Mouse (Mus musculus): Measurements from ENCODE around the gene Tnrc6a.
A peak's percentile ranks its signal among the peaks of the same experiment; 100 is the strongest.
"Not testable (repeated sequence)": the region's sequence is repeated elsewhere in the genome, so short reads cannot be mapped to it uniquely, and the experiment has no call there.

Tnrc6a gene

GRCm38 (mm10) chr7:123123665-123124298 lies at the start of gene Tnrc6a:
Gene Tnrc6a, plus strand, starts transcription at chr7:123123885.
- DNase-seq (ENCODE audit: extremely low spot score, low read depth, low spot score), result peak; percentile 61

GRCm38 (mm10) chr7:123082236-123082635 lies 41.4 kb upstream of the Tnrc6a start:
- DNase-seq (ENCODE audit: extremely low spot score, low read depth, low spot score), result no peak

- peak; percentile 22 for DNase-seq (ENCODE audit: extremely low spot score, low read depth, low spot score)
Measured at GRCm38 (mm10) chr7:123083441-123084123, 40.1 kb upstream of the Tnrc6a start.

- DNase-seq (ENCODE audit: extremely low spot score, low read depth, low spot score), result peak; percentile 37
Measured at GRCm38 (mm10) chr7:123084180-123084691, 39.4 kb upstream of the Tnrc6a start.

GRCm38 (mm10) chr7:123084708-123085107 lies 39.0 kb upstream of the Tnrc6a start:
- DNase-seq (ENCODE audit: extremely low spot score, low read depth, low spot score), result peak; percentile 22

- no peak for DNase-seq (ENCODE audit: extremely low spot score, low read depth, low spot score)
Measured at GRCm38 (mm10) chr7:123088920-123089319, 34.8 kb upstream of the Tnrc6a start.

- DNase-seq (ENCODE audit: extremely low spot score, low read depth, low spot score), result no peak
Measured at GRCm38 (mm10) chr7:123096344-123097120, 27.2 kb upstream of the Tnrc6a start.

GRCm38 (mm10) chr7:123097891-123098750 lies 25.6 kb upstream of the Tnrc6a start:
- DNase-seq (ENCODE audit: extremely low spot score, low read depth, low spot score), result peak; percentile 95

GRCm38 (mm10) chr7:123101295-123101694 lies 22.4 kb upstream of the Tnrc6a start:
- DNase-seq (ENCODE audit: extremely low spot score, low read depth, low spot score), result no peak

GRCm38 (mm10) chr7:123105381-123105780 lies 18.3 kb upstream of the Tnrc6a start:
- DNase-seq (ENCODE audit: extremely low spot score, low read depth, low spot score), result not testable (repeated sequence)

GRCm38 (mm10) chr7:123105906-123106305 lies 17.8 kb upstream of the Tnrc6a start:
- no peak for DNase-seq (ENCODE audit: extremely low spot score, low read depth, low spot score)

GRCm38 (mm10) chr7:123106326-123106725 lies 17.4 kb upstream of the Tnrc6a start:
- no peak for DNase-seq (ENCODE audit: extremely low spot score, low read depth, low spot score)

- DNase-seq (ENCODE audit: extremely low spot score, low read depth, low spot score), result no peak
Measured at GRCm38 (mm10) chr7:123108058-123109055, 15.3 kb upstream of the Tnrc6a start.

GRCm38 (mm10) chr7:123109361-123110000 lies 14.2 kb upstream of the Tnrc6a start:
- no peak for DNase-seq (ENCODE audit: extremely low spot score, low read depth, low spot score)

GRCm38 (mm10) chr7:123110135-123110534 lies 13.6 kb upstream of the Tnrc6a start:
- DNase-seq (ENCODE audit: extremely low spot score, low read depth, low spot score), result no peak

- DNase-seq (ENCODE audit: extremely low spot score, low read depth, low spot score), result no peak
Measured at GRCm38 (mm10) chr7:123113590-123113989, 10.1 kb upstream of the Tnrc6a start.

- DNase-seq (ENCODE audit: extremely low spot score, low read depth, low spot score), result no peak
Measured at GRCm38 (mm10) chr7:123116799-123117198, 6.9 kb upstream of the Tnrc6a start.

- no peak for DNase-seq (ENCODE audit: extremely low spot score, low read depth, low spot score)
Measured at GRCm38 (mm10) chr7:123117209-123117608, 6.5 kb upstream of the Tnrc6a start.

- no peak for DNase-seq (ENCODE audit: extremely low spot score, low read depth, low spot score)
Measured at GRCm38 (mm10) chr7:123120516-123120915, 3.2 kb upstream of the Tnrc6a start.

Measured in hindlimb bud, embryonic 11.5 days (tissue).